Mouse (Mus musculus) limb, embryonic 10.5 days (tissue): ENCODE data around the gene 1700024G13Rik. TPM values are rescaled to one million over a fixed set of nuclear protein-coding genes. Genes with fewer than 3 reads are reported as not detected.
"Not testable (repeated sequence)": the region's sequence is repeated elsewhere in the genome, so short reads cannot be mapped to it uniquely, and the experiment has no call there.

ENCODE experiments used
- DNase-seq: peaks from one replicate; pipeline ENCODE4 v3.0.0-alpha.2; 2017; ENCODE audit warnings: low spot score
- H3K27ac ChIP-seq: fragments of 300-500 bp; sonication (generic); 2 replicates; pipeline ENCODE4 v1.5.1; 2016; ENCODE audit warnings: mild to moderate bottlenecking
- H3K27me3 ChIP-seq: fragments of 300-500 bp; sonication (generic); 2 replicates; pipeline ENCODE4 v1.6.1; 2016; ENCODE audit warnings: low read depth, mild to moderate bottlenecking; ENCODE audit not compliant: poor library complexity, severe bottlenecking
- H3K36me3 ChIP-seq: fragments of 300-500 bp; sonication (generic); 2 replicates; pipeline ENCODE4 v1.6.1; 2016; ENCODE audit warnings: mild to moderate bottlenecking, moderate library complexity
- H3K4me1 ChIP-seq: fragments of 300-500 bp; sonication (generic); 2 replicates; pipeline ENCODE4 v1.6.1; 2016
- H3K4me3 ChIP-seq: fragments of 300-500 bp; sonication (generic); 2 replicates; pipeline ENCODE4 v1.5.1; 2016; ENCODE audit warnings: mild to moderate bottlenecking, moderate library complexity
- H3K9me3 ChIP-seq: fragments of 300-500 bp; sonication (generic); replicated peaks from 2 replicates; pipeline ENCODE4 v1.6.1; 2016; ENCODE audit warnings: mild to moderate bottlenecking
- WGBS: fragments of 180-500 bp; shearing (Covaris S2); methylation state at CpG from one replicate; pipeline ENCODE4 v1.1.7; 2016; 5-methylcytosine and 5-hydroxymethylcytosine counted together
- polyA plus RNA-seq: library from polyadenylated mRNA; unstranded; fragments of >200 nt; fragmentation: Nextera tagmentation; extraction: Ambion mirVana; gene quantifications from 2 replicates; pipeline ENCODE4 v1.2.1, GENCODE M21; 2016

The 1700024G13Rik gene
- polyA plus RNA-seq, 1 experiment from 2014 or later: not detected

DNA sequence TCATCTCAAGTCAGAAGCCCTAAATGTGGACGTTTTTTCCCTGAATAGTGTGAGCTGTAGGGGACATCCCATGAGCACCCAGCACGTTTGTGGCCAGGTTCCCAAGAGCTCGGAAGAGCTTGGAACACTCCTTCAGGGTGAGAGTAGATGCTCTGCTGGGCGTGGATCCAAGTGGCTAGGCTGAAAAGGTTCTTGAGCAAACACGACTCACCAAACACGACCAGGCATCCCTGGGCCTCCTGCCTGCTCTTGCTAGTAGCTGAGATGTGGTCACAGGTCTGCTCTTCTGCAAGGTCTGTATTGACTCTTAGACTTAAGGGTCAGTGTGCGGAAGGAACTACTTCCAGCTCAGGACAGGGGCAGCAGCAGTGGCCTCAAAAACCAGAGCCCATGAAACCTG is 18.4 kb downstream of the 1700024G13Rik start:
- no peak overlapping the region for H3K4me3 ChIP-seq
- H3K36me3 ChIP-seq: no peaks in the 10 kb centered on the region
- H3K27me3 ChIP-seq: no peaks in the 10 kb centered on the region
- 78% methylated on average over 7 of the region's 7 CpGs for WGBS
- no peaks in the 10 kb centered on the region; the same call in 1 of the 2 replicates for H3K4me1 ChIP-seq
- H3K9me3 ChIP-seq: no peaks in the 10 kb centered on the region
- no peak for DNase-seq
- H3K27ac ChIP-seq: no peak overlapping the region

DNA sequence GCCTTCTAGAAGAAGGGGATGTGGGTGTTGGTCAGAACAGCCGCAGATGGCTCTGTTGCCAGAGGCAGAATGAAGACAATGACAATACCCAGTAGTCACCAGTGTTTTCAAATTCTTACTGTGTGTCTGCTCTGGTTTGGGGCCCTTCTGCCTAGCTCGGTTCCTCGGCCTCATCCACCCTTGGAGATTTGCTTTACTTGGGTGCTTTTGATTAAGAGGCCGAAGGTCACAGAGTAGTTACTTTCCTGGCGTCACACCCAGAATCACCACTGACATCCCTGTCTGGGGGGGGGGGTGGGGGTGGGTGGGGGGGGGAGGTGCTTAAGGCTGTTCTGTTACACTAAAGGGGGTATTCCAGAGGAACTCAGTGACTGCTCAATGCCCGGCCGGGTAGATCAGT is 23.8 kb downstream of the 1700024G13Rik start:
- no peaks in the 10 kb centered on the region; the same call in 1 of the 2 replicates for H3K4me1 ChIP-seq
- no peaks in the 10 kb centered on the region for H3K9me3 ChIP-seq
- no peak for DNase-seq
- no peaks in the 10 kb centered on the region for H3K27me3 ChIP-seq
- H3K36me3 ChIP-seq: no peaks in the 10 kb centered on the region
- H3K4me3 ChIP-seq: no peak overlapping the region
- 51% methylated on average over 7 of the region's 7 CpGs for WGBS
- no peak overlapping the region for H3K27ac ChIP-seq

DNA sequence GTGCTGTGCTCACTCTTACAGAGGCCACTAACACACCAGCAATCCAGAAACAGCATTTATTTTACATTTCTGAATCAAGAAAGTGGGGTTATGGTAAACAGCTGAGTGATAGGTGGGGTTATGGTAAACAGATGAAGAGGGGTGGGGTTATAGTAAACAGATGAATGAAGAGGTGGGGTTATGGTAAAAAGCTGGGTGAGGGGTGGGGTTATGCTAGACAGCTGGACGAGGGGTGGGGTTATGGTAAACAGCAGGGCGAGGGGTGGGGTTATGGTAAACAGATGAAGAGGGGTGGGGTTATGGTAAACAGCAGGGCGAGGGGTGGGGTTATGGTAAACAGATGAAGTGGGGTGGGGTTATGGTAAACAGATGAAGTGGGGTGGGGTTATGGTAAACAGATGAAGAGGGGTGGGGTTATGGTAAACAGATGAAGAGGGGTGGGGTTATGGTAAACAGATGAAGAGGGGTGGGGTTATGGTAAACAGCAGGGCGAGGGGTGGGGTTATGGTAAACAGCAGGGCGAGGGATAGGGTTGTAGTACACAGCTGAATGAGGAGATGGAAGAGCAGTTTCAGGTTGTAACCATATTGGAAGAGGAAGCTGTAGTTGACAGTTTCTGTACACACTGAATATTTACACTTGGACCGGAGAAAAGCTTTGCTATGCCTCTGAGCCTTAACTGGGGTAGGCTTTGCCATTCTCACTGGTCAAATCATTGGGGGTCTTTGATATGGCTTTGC is 36.8 kb downstream of the 1700024G13Rik start:
- not testable (repeated sequence) for H3K27me3 ChIP-seq, H3K27ac ChIP-seq, DNase-seq, H3K9me3 ChIP-seq, H3K4me1 ChIP-seq, H3K4me3 ChIP-seq
- peaks cover 17% of the 10 kb centered on the region for H3K36me3 ChIP-seq
- WGBS: 33% methylated on average over 6 of the region's 6 CpGs

DNA sequence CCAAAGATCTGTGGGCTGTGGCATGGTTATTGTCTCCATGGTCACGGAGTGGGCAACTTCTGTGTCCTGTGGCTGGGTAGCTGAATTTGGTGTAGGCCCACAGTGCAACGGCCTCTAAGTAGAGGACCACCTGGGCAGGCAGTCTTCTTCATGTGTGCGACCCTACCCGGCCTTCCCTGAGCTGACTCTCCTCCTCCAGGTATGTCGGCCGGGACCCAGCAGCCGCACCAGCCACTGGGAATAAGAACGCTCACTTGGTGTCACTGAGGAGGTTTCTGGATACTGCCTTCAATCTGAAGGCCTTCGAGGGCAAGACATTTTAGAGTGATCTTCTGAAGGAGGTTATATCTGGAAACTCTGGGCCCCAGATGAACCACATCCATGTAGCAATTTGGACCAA is 40.9 kb downstream of the 1700024G13Rik start:
- WGBS: 99% methylated on average over 9 of the region's 9 CpGs
- no peaks in the 10 kb centered on the region for H3K9me3 ChIP-seq
- H3K4me1 ChIP-seq: no peaks in the 10 kb centered on the region
- no peak for DNase-seq
- H3K27ac ChIP-seq: no peak overlapping the region
- peaks cover 51% of the 10 kb centered on the region for H3K36me3 ChIP-seq
- no peak overlapping the region for H3K4me3 ChIP-seq
- H3K27me3 ChIP-seq: no peaks in the 10 kb centered on the region

DNA sequence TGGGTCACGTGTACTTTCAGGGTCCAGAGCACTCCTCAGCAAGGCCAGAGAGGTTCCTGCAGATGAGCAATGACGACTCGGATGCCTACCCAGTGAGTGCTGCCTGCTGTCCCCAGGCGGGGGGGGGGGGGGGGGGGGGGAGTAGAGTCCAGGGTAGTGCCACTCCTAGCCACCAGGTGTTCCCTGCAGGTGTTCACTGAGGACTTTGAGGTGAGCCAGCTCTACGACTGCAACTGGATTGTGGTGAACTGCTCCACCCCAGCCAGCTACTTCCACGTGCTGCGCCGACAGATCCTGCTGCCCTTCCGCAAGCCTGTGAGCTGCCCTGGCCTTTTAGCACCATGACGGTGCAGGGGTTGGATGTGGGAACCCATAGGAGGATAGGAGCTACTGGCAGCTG is 43.5 kb downstream of the 1700024G13Rik start:
- no peak for DNase-seq
- Histone ChIP-seq H3K27ac (no peak overlapping the region), H3K9me3 (no peaks in the 10 kb centered on the region), H3K36me3 (peaks cover 76% of the 10 kb centered on the region), H3K4me3 (no peak overlapping the region), H3K4me1 (no peaks in the 10 kb centered on the region), H3K27me3 (no peaks in the 10 kb centered on the region)
- WGBS: 77% methylated on average over 10 of the region's 10 CpGs

DNA sequence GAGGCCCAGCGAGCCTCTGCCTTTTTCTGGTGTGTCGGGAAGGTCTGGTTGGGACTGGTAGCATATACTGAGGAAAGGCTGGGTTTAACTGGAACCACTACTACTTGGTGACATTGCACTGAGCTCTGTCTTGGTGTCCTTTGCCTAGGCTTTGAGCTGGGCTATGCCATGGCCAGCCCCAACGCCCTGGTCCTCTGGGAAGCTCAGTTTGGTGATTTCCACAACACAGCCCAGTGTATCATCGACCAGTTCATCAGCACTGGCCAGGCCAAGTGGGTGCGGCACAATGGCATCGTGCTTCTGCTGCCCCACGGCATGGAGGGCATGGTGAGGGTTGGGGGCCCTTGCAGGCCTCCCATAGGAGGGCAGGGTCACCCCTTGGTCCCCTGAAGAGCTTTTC is 44.0 kb downstream of the 1700024G13Rik start:
- Histone ChIP-seq H3K27ac (no peak overlapping the region), H3K4me1 (no peaks in the 10 kb centered on the region), H3K36me3 (peaks cover 81% of the 10 kb centered on the region), H3K4me3 (no peak overlapping the region), H3K27me3 (no peaks in the 10 kb centered on the region), H3K9me3 (no peaks in the 10 kb centered on the region)
- WGBS: 94% methylated on average over 7 of the region's 7 CpGs
- DNase-seq: no peak

DNA sequence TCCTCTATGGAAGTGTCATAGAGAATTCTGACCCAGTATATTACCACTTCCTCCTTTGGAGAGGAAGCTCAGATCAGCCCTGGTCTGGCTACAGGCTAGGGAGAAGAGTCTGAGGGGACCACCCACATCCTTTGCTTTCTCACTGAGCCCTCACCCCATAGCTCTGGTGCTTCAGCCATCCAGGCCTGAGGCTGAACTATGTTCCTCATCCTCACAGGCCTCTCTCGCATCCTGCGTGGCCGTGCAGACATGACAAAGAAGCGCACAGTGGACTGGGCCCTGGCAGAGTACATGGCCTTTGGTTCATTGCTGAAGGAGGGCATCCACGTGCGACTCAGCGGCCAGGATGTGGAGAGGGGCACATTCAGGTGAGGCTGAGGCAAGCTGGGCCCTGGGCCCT is 46.4 kb downstream of the 1700024G13Rik start:
- Histone ChIP-seq H3K9me3 (no peaks in the 10 kb centered on the region), H3K27me3 (no peaks in the 10 kb centered on the region), H3K27ac (no peak overlapping the region), H3K36me3 (peaks cover 87% of the 10 kb centered on the region), H3K4me3 (no peak overlapping the region), H3K4me1 (no peaks in the 10 kb centered on the region)
- 95% methylated on average over 7 of the region's 7 CpGs for WGBS
- no peak for DNase-seq

DNA sequence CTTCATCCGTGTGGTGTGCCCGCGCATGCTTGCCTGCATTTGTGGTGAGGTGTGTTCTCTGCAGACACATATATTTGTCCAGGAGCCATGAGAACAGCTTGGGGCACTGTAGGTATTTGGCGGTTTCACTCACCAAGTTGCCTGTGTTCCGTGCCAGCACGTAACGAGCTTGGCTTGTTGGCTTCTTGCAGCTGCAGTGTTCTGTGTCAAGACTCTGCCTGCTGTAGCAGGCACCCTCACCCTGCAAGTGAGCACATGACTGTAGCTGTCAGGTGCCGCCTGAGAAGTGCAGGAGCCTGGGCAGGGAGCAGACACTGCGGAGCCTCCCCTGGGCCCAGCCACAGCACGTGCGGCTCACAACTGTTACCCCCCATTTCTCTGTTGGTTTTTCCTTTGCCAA is 51.6 kb downstream of the 1700024G13Rik start:
- no peaks in the 10 kb centered on the region for H3K27me3 ChIP-seq
- no peak overlapping the region for H3K4me3 ChIP-seq
- DNase-seq: no peak
- WGBS: 84% methylated on average over 11 of the region's 11 CpGs
- H3K4me1 ChIP-seq: no peaks in the 10 kb centered on the region
- H3K9me3 ChIP-seq: no peaks in the 10 kb centered on the region
- no peak overlapping the region for H3K27ac ChIP-seq
- peaks cover 83% of the 10 kb centered on the region for H3K36me3 ChIP-seq

DNA sequence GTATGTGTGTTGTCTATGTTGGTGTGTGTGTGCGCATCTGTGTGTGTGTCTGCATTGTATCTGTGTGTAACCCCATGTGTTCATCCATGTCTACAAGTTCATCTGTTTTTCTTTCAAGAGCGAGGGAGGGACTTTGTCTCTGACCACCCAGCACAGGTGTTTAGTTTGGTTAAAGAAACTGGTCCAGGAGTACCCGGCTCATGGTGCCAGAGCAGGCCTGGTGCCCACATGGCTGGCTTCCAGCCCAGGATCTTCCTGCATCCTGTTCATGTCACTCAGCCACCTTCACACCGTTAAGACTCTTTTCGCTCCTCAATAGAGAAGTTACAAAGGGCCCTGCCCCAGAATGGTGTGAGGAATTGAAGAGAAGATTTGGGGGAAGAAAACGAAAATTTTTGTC is 52.2 kb downstream of the 1700024G13Rik start:
- 93% methylated on average over 6 of the region's 6 CpGs for WGBS
- no peaks in the 10 kb centered on the region for H3K27me3 ChIP-seq
- no peak overlapping the region for H3K4me3 ChIP-seq
- H3K36me3 ChIP-seq: peaks cover 77% of the 10 kb centered on the region
- H3K27ac ChIP-seq: no peak overlapping the region
- no peaks in the 10 kb centered on the region for H3K9me3 ChIP-seq
- no peak for DNase-seq
- no peaks in the 10 kb centered on the region for H3K4me1 ChIP-seq

DNA sequence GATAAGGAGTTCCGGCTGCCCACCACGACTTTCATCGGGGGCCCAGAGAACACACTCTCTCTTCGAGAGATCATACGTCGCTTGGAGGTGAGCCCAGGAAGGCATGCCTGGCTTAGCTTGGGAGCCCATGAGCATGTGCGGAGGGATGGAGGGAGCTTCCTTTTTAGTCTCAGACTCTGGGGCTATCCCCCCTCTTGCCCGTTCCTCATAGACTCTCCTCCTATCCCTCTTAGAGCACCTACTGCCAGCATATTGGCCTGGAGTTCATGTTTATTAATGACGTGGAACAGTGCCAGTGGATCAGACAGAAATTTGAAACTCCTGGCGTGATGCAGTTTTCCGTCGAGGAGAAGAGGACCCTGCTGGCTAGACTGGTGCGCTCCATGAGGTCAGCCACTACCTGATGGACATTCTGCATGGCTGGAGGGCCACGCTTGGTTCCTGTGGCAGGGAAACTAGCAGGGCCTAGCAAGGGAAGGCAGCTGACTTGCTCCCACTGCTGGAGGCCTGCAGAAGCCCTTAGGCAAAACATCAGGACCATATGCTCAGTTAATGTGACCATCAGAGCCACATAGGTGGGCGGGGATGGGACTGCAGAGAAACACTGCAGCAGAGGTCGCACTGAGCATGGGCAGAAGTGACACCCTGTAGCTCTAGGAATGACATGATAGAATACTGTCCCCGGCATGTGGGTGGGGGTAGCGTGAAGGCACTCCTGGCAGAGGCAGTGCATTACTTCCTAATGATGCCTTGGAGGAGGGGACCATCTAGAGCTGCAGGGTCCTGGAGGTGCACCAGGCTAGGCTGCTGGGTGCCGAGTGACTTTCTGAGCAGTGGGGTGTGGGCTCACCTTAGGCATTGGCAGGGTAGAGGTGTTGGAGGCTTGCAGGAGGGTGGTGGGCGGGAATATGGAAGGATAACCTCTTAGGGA is 55.4 kb downstream of the 1700024G13Rik start:
- H3K4me3 ChIP-seq: no peak overlapping the region
- H3K4me1 ChIP-seq: no peaks in the 10 kb centered on the region
- no peak for DNase-seq
- no peak overlapping the region for H3K27ac ChIP-seq
- no peaks in the 10 kb centered on the region for H3K27me3 ChIP-seq
- H3K9me3 ChIP-seq: no peaks in the 10 kb centered on the region
- WGBS: 91% methylated on average over 20 of the region's 20 CpGs
- peaks cover 47% of the 10 kb centered on the region for H3K36me3 ChIP-seq

DNA sequence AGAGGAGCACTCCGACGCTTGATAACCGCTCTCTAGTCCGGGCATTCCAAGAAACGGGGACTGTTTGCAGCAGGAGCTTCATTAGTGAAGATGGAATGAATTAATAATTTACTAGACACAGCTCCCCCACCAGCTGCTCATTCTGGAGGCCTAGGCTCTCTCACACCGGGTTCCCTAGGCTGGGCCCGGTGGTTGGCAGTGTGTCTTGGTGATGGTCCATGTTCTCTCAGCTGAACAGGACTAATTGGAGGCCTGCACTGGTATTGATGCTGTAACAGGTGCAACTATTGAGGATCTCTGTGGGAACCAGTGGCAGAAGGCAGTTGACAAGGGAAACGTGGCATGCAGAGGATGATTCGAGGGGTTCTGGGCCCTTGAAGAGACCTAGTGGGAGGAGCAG is 60.8 kb downstream of the 1700024G13Rik start:
- Histone ChIP-seq H3K9me3 (no peaks in the 10 kb centered on the region), H3K27me3 (no peaks in the 10 kb centered on the region), H3K4me3 (no peak overlapping the region), H3K4me1 (peaks cover 6% of the 10 kb centered on the region), H3K27ac (no peak overlapping the region), H3K36me3 (peaks cover 10% of the 10 kb centered on the region)
- 91% methylated on average over 9 of the region's 9 CpGs for WGBS
- no peak for DNase-seq
